Mouse (Mus musculus) adrenal gland, postnatal 0 days (tissue): ENCODE measurements around the gene Tcstv3. TPM values are rescaled to one million over a fixed set of nuclear protein-coding genes. Genes with fewer than 3 reads are reported as not detected.

Source experiments
- polyA plus RNA-seq: library from polyadenylated mRNA; unstranded; fragments of >200 nt; fragmentation: Nextera tagmentation; extraction: Ambion mirVana; gene quantifications from 2 replicates; pipeline ENCODE4 v1.2.1, GENCODE M21; 2015

Tcstv3 gene
- polyA plus RNA-seq: not detected in 2 replicates

DNA sequence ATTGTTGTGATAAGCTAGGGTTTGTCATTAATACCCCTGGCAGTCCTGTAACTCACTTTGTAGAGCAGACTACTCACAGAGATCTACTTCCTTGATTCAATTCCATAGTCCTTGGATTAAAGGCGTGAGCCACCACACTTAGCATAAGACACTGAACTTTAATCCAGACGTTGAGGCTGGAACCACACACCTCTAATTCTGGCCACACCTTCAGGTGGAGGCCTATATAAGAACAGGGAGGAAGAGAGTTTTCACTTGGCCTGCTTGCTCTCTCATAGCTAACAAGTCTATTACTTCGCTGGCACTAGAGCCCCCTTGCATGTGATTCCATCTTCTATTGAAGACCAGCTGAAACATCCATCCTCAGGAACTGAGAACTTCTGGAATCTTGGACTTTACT is at the start of gene Tcstv3:
Gene Tcstv3 (plus strand): TSS at position 301 of the 400 bp plus-strand sequence.

DNA sequence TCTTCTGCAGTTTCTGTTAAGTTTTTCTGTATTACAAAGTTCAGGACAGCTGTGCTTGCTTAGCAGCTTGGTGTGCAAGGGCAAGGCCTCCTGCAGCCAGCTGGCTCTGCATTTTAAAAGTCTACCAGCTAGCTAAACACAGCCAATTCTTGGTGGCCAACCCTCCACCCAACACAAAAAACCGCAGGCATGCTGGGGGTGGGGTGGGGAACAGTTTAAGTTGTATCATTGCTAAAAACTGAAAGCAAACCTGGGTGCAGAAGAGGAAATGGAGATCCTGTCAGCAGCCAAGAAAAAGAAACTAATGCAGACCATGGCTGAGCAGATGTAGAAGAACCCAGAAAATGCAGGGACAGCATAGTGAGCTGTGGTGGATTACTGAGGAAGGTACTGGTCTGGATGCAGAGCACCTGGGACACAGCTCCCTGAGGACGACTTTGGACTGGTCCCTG is 16.7 kb upstream of the Tcstv3 start, which contains the start of gene BC147527:
Gene BC147527 (plus strand): TSS at position 402 of the 452 bp plus-strand sequence.

Other genes with a start within 250 kb of the Tcstv3 start
- gene Gm20767, start 176.6 kb upstream of the Tcstv3 start, polyA plus RNA-seq: not detected in 2 replicates
- gene Gm21818, start 144.4 kb upstream of the Tcstv3 start, polyA plus RNA-seq: not detected in 2 replicates
- not detected in 2 replicates for gene Gm21762, start 100.9 kb upstream of the Tcstv3 start, polyA plus RNA-seq
- not detected in 2 replicates for gene Gm21731, start 77.8 kb upstream of the Tcstv3 start, polyA plus RNA-seq
- gene AF067061, start 53.8 kb upstream of the Tcstv3 start, polyA plus RNA-seq: not detected in 2 replicates
- 0.21 and 0.28 TPM in 2 replicates for gene BC147527, start 16.5 kb upstream of the Tcstv3 start, polyA plus RNA-seq